Mouse (Mus musculus): ENCODE results near the gene Pmis2. TPM values are rescaled to one million over a fixed set of nuclear protein-coding genes. Genes with fewer than 3 reads are reported as not detected.

The Pmis2 gene
- polyA plus RNA-seq, 1 experiment from 2014 or later, result not detected

DNA sequence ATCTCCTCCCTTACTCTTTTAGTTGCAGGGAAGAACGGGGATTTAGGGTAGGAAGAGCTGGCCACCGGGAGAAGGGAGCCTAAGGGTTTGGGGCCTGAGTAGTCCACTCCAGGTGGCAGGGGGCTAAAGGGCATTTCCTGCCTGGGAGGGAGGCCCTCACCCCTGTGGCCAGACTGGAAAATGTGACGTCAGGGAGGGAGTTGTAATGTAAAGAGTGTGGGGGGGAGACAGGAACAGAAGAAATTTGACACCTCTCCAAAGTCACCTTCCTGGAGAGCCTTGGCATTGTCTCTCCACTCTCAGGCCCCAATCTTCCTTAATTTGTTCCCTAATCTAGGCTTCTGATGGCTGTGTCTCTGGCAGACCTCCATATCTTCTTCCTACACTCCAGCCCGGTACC lies 32.3 kb downstream of the Pmis2 start:
- no peaks in the 10 kb centered on the region for H3K4me1 ChIP-seq (replicated peaks; ENCODE audit: control insufficient read depth, insufficient read depth)

DNA sequence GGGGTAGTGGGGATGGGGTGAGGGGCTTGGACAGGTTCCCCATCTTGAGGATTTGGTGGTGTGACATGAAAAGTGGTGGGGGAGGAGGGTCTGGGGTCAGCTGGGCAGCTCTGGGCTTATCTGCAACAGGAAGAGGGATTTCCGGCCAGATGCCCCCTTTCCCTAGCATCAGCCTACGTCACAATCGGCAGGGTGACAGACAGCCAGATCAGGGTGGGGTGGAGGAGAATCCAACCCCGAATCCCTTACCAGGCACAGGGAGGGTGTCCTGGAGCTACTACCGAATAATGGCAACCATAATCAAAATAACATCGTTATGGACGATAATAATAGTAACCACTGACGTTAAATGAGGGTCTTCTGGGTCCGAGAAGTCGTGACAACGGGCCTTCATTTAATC lies 35.0 kb downstream of the Pmis2 start:
- H3K9me3 ChIP-seq (ENCODE audit: control insufficient read depth, low read length), result no peaks in the 10 kb centered on the region
- H3K36me3 ChIP-seq (ENCODE audit: control insufficient read depth, insufficient read depth, low read length), result peaks cover 8% of the 10 kb centered on the region; the same call in 1 of the 2 replicates
- no peak overlapping the region for H3K4me2 ChIP-seq (replicated peaks; ENCODE audit: low read depth)
- WGBS, result 22% methylated on average over 11 of the region's 11 CpGs
- no peaks in the 10 kb centered on the region for H3K4me1 ChIP-seq (replicated peaks; ENCODE audit: control insufficient read depth, insufficient read depth)
- ATAC-seq (ENCODE audit: low FRiP score, low TSS enrichment) (no peak), DNase-seq (ENCODE audit: low spot score) (no peak)
- H3K27me3 ChIP-seq (ENCODE audit: control insufficient read depth, insufficient read depth, low read length), result peaks cover 7% of the 10 kb centered on the region; the same call in 1 of the 2 replicates
- H3K4me3 ChIP-seq (ENCODE audit: low read depth, low read length), result no peak overlapping the region
- H3K9ac ChIP-seq (ENCODE audit: low read length), result no peak overlapping the region
- H3K27ac ChIP-seq (replicated peaks), result no peak overlapping the region
- TF ChIP-seq CTCF (IDR thresholded peaks at IDR 0.05; ENCODE audit: low read depth), result no peak

More for the DNA sequence above, 32.3 kb downstream of the Pmis2 start:
- Histone ChIP-seq H3K27me3 (ENCODE audit: control insufficient read depth, insufficient read depth, low read length) (peaks cover 3% of the 10 kb centered on the region; the same call in 1 of the 2 replicates), H3K9me3 (ENCODE audit: control insufficient read depth, low read length) (no peaks in the 10 kb centered on the region), H3K27ac (replicated peaks) (no peak overlapping the region), H3K4me2 (replicated peaks; ENCODE audit: low read depth) (no peak overlapping the region), H3K36me3 (ENCODE audit: control insufficient read depth, insufficient read depth, low read length) (peaks cover 23% of the 10 kb centered on the region), H3K9ac (ENCODE audit: low read length) (no peak overlapping the region), H3K4me3 (ENCODE audit: low read depth, low read length) (no peak overlapping the region)
- TF ChIP-seq CTCF (IDR thresholded peaks at IDR 0.05; ENCODE audit: low read depth) (no peak), EP300 (optimal IDR thresholded peaks at IDR 0.05) (no peak)
- ATAC-seq (ENCODE audit: low FRiP score, low TSS enrichment), result no peak
- WGBS, result 19% methylated on average over 4 of the region's 4 CpGs
- DNase-seq (ENCODE audit: low spot score), result no peak

- TF ChIP-seq CTCF (IDR thresholded peaks at IDR 0.05; ENCODE audit: low read depth) (no peak), EP300 (optimal IDR thresholded peaks at IDR 0.05) (no peak)
- 0 out of 2 replicates have a peak, but pooled peaks cover 4% of the 10 kb centered on the region for H3K36me3 ChIP-seq (ENCODE audit: control insufficient read depth, insufficient read depth, low read length)
- peaks cover 7% of the 10 kb centered on the region; the same call in 1 of the 2 replicates for H3K27me3 ChIP-seq (ENCODE audit: control insufficient read depth, insufficient read depth, low read length)
- DNase-seq (ENCODE audit: low spot score), result no peak
- no peak within 1 kb of the TSS for H3K27ac ChIP-seq (replicated peaks)
- ATAC-seq (ENCODE audit: low FRiP score, low TSS enrichment), result no peak
- H3K9me3 ChIP-seq (ENCODE audit: control insufficient read depth, low read length), result no peaks in the 10 kb centered on the region
- peak within 1 kb of the TSS; percentile 15; the same call in 1 of the 2 replicates for H3K4me3 ChIP-seq (ENCODE audit: low read depth, low read length)
- WGBS, result 1% methylated on average over 5 of the region's 5 CpGs
- peak within 1 kb of the TSS; percentile 14; the same call in 1 of the 2 replicates for H3K4me2 ChIP-seq (replicated peaks; ENCODE audit: low read depth)
- no peak within 1 kb of the TSS for H3K9ac ChIP-seq (ENCODE audit: low read length)
- no peaks in the 10 kb centered on the region for H3K4me1 ChIP-seq (replicated peaks; ENCODE audit: control insufficient read depth, insufficient read depth)
Measured at GRCm38 (mm10) chr7:30635752-30636151, 35.7 kb downstream of the Pmis2 start, which contains the start of gene Etv2. Etv2 (minus strand) TSS chr7:30635852.

- Histone ChIP-seq H3K4me1 (replicated peaks; ENCODE audit: control insufficient read depth, insufficient read depth) (no peaks in the 10 kb centered on the region), H3K9ac (ENCODE audit: low read length) (no peak overlapping the region), H3K27ac (replicated peaks) (no peak overlapping the region), H3K4me3 (ENCODE audit: low read depth, low read length) (peak overlapping the region; percentile 15; the same call in 1 of the 2 replicates), H3K27me3 (ENCODE audit: control insufficient read depth, insufficient read depth, low read length) (peaks cover 7% of the 10 kb centered on the region; the same call in 1 of the 2 replicates), H3K36me3 (ENCODE audit: control insufficient read depth, insufficient read depth, low read length) (no peaks in the 10 kb centered on the region), H3K4me2 (replicated peaks; ENCODE audit: low read depth) (peak overlapping the region; percentile 14; the same call in 1 of the 2 replicates), H3K9me3 (ENCODE audit: control insufficient read depth, low read length) (no peaks in the 10 kb centered on the region)
- ATAC-seq (ENCODE audit: low FRiP score, low TSS enrichment), result peak; percentile 72
- WGBS, result under 1% methylated on average over 20 of the region's 20 CpGs
- TF ChIP-seq EP300 (optimal IDR thresholded peaks at IDR 0.05), result no peak
- TF ChIP-seq CTCF (IDR thresholded peaks at IDR 0.05; ENCODE audit: low read depth), result peak; percentile 76
- peak; percentile 79 for DNase-seq (ENCODE audit: low spot score)
Measured at GRCm38 (mm10) chr7:30634621-30635020, 36.8 kb downstream of the Pmis2 start.

- no peak overlapping the region for H3K9ac ChIP-seq (ENCODE audit: low read length)
- WGBS, result 5% methylated on average over 27 of the region's 27 CpGs
- no peak for TF ChIP-seq EP300 (optimal IDR thresholded peaks at IDR 0.05)
- TF ChIP-seq CTCF (IDR thresholded peaks at IDR 0.05; ENCODE audit: low read depth), result no peak
- no peaks in the 10 kb centered on the region for H3K9me3 ChIP-seq (ENCODE audit: control insufficient read depth, low read length)
- no peak for ATAC-seq (ENCODE audit: low FRiP score, low TSS enrichment)
- no peaks in the 10 kb centered on the region for H3K4me1 ChIP-seq (replicated peaks; ENCODE audit: control insufficient read depth, insufficient read depth)
- H3K27me3 ChIP-seq (ENCODE audit: control insufficient read depth, insufficient read depth, low read length), result peaks cover 7% of the 10 kb centered on the region; the same call in 1 of the 2 replicates
- H3K36me3 ChIP-seq (ENCODE audit: control insufficient read depth, insufficient read depth, low read length), result no peaks in the 10 kb centered on the region
- no peak overlapping the region for H3K4me2 ChIP-seq (replicated peaks; ENCODE audit: low read depth)
- H3K27ac ChIP-seq (replicated peaks), result no peak overlapping the region
- DNase-seq (ENCODE audit: low spot score), result no peak
- H3K4me3 ChIP-seq (ENCODE audit: low read depth, low read length), result no peak overlapping the region; the same call in 1 of the 2 replicates
Measured at GRCm38 (mm10) chr7:30633762-30634412, 37.5 kb downstream of the Pmis2 start.

GRCm38 (mm10) chr7:30629013-30629412 lies 42.4 kb downstream of the Pmis2 start:
- ATAC-seq (ENCODE audit: low FRiP score, low TSS enrichment) (no peak), DNase-seq (ENCODE audit: low spot score) (no peak)
- Histone ChIP-seq H3K9ac (ENCODE audit: low read length) (no peak overlapping the region), H3K27ac (replicated peaks) (no peak overlapping the region), H3K27me3 (ENCODE audit: control insufficient read depth, insufficient read depth, low read length) (peaks cover 4% of the 10 kb centered on the region; the same call in 1 of the 2 replicates), H3K4me1 (replicated peaks; ENCODE audit: control insufficient read depth, insufficient read depth) (no peaks in the 10 kb centered on the region; the same call in 1 of the 2 replicates), H3K9me3 (ENCODE audit: control insufficient read depth, low read length) (no peaks in the 10 kb centered on the region), H3K36me3 (ENCODE audit: control insufficient read depth, insufficient read depth, low read length) (no peaks in the 10 kb centered on the region), H3K4me2 (replicated peaks; ENCODE audit: low read depth) (no peak overlapping the region), H3K4me3 (ENCODE audit: low read depth, low read length) (no peak overlapping the region)
- no peak for TF ChIP-seq CTCF (IDR thresholded peaks at IDR 0.05; ENCODE audit: low read depth)
- TF ChIP-seq EP300 (optimal IDR thresholded peaks at IDR 0.05), result no peak
